Mouse (Mus musculus) large intestine, adult 2 months (tissue): ENCODE measurements at regions not wholly inside any gene's neighbourhood (a gene's known extent, or its start where the extent isn't known, plus 50 kb on each side); places are given as distances from the start of the nearest gene placed in this dataset.

ENCODE experiments used
- DNase-seq: peaks from one replicate; pipeline ENCODE4 v3.0.0-alpha.2; 2012; ENCODE audit warnings: low read depth, low spot score
- WGBS: fragments of 180-500 bp; shearing (Covaris S2); methylation state at CpG from one replicate; pipeline ENCODE4 v1.1.7; 2018; 5-methylcytosine and 5-hydroxymethylcytosine counted together

GRCm38 (mm10) chr4:30776816-30777442 is 1187.0 kb upstream of the Map3k7 start:
- WGBS: 73% methylated on average over 2 of the region's 2 CpGs
- DNase-seq: no peak

GRCm38 (mm10) chr4:30781649-30782048 is 1182.2 kb upstream of the Map3k7 start:
- no peak for DNase-seq
- WGBS: 77% methylated on average over 2 of the region's 2 CpGs

GRCm38 (mm10) chr4:30789976-30790657 is 1173.8 kb upstream of the Map3k7 start:
- no peak for DNase-seq
- 37% methylated on average over 5 of the region's 5 CpGs for WGBS

GRCm38 (mm10) chr4:30809798-30810197 is 1154.1 kb upstream of the Map3k7 start:
- no peak for DNase-seq

GRCm38 (mm10) chr4:30855361-30856056 is 1108.4 kb upstream of the Map3k7 start:
- no peak for DNase-seq
- WGBS: 76% methylated on average over 5 of the region's 5 CpGs

GRCm38 (mm10) chr4:30904966-30905365 is 1058.9 kb upstream of the Map3k7 start:
- no peak for DNase-seq
- 93% methylated on average over 2 of the region's 2 CpGs for WGBS

GRCm38 (mm10) chr4:30922944-30923343 is 1041.0 kb upstream of the Map3k7 start:
- no peak for DNase-seq
- WGBS: 82% methylated on average over 4 of the region's 4 CpGs

- no peak for DNase-seq
- 30% methylated on average over 3 of the region's 3 CpGs for WGBS
Observed at GRCm38 (mm10) chr4:30932358-30932757, 1031.5 kb upstream of the Map3k7 start.

- no peak for DNase-seq
- 75% methylated on average over 5 of the region's 5 CpGs for WGBS
Observed at GRCm38 (mm10) chr4:30933030-30933987, 1030.6 kb upstream of the Map3k7 start.

GRCm38 (mm10) chr4:30983611-30984010 is 980.3 kb upstream of the Map3k7 start:
- 85% methylated on average over 4 of the region's 4 CpGs for WGBS
- DNase-seq: no peak

- DNase-seq: no peak
Observed at GRCm38 (mm10) chr4:31012006-31012405, 951.9 kb upstream of the Map3k7 start.

- WGBS: 82% methylated on average over 6 of the region's 6 CpGs
- no peak for DNase-seq
Observed at GRCm38 (mm10) chr4:31052077-31052677, 911.7 kb upstream of the Map3k7 start.

GRCm38 (mm10) chr4:31076236-31076635 is 887.7 kb upstream of the Map3k7 start:
- WGBS: 79% methylated on average over 3 of the region's 3 CpGs
- no peak for DNase-seq

GRCm38 (mm10) chr4:31121586-31121985 is 842.3 kb upstream of the Map3k7 start:
- WGBS: 73% methylated on average over 8 of the region's 8 CpGs
- DNase-seq: no peak

GRCm38 (mm10) chr4:31143166-31143565 is 820.7 kb upstream of the Map3k7 start:
- DNase-seq: no peak
- 50% methylated on average over 1 of the region's 1 CpGs for WGBS

GRCm38 (mm10) chr4:31167431-31167830 is 796.5 kb upstream of the Map3k7 start:
- 88% methylated on average over 4 of the region's 4 CpGs for WGBS
- DNase-seq: no peak

- 76% methylated on average over 4 of the region's 4 CpGs for WGBS
- no peak for DNase-seq
Observed at GRCm38 (mm10) chr4:31168357-31168756, 795.5 kb upstream of the Map3k7 start.

GRCm38 (mm10) chr4:31171190-31171589 is 792.7 kb upstream of the Map3k7 start:
- DNase-seq: no peak
- 48% methylated on average over 3 of the region's 3 CpGs for WGBS

GRCm38 (mm10) chr4:31197852-31198251 is 766.0 kb upstream of the Map3k7 start:
- no peak for DNase-seq

- 72% methylated on average over 3 of the region's 3 CpGs for WGBS
- DNase-seq: no peak
Observed at GRCm38 (mm10) chr4:31203286-31203685, 760.6 kb upstream of the Map3k7 start.
